Mouse (Mus musculus) lung, postnatal 0 days (tissue): ENCODE measurements around the gene Itk.

Experiments used
- CTCF ChIP-seq: IDR thresholded peaks from 2 replicates; pipeline ENCODE4 v1.5.1; 2016; ENCODE audit warnings: antibody characterized with exemption, mild to moderate bottlenecking
- EP300 ChIP-seq: IDR thresholded peaks from 2 replicates; pipeline ENCODE4 v1.6.1; 2016; ENCODE audit warnings: antibody characterized with exemption, mild to moderate bottlenecking, control low read depth

DNA sequence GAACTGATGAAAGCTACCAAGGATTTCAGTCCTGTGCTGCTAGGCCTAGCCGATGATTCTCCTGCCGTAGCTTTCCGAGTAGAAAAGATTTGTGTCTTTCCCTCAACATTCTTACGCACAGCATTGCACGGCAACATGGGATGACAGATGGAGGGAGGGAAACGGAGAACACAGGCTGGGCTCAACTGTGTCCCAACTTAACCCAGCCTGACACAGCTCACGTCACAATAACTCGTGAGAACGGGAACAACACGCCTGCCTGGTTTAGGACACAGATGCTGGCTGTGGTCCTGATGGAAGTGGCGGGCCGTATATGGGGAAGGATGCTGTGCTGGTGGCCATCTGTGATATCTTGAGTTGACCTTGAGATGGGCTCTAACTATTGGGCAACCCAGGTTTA is 110.6 kb downstream of the Itk start:
- TF ChIP-seq EP300 (no peak), CTCF (no peak)
